Mouse (Mus musculus): ENCODE data around the gene Kdelr1. TPM values are rescaled to one million over a fixed set of nuclear protein-coding genes. Genes with fewer than 3 reads are reported as not detected.

Gene Kdelr1
- total RNA-seq (2021): 100 to 1,000 TPM; 125 to 140 TPM
- long read RNA-seq, experiment 1, transcript Kdelr1-201 (5 exons, 1,599 nt): major isoform, 23 of 31 reads
- long read RNA-seq, experiment 1, partial matches to known transcripts: 3 of 31 reads
- long read RNA-seq, experiment 1, other reads (novel, unspliced or antisense): 0 of 31 reads
- long read RNA-seq, experiment 2, transcript Kdelr1-201 (5 exons, 1,599 nt): major isoform, 14 of 22 reads
- long read RNA-seq, experiment 2, partial matches to known transcripts: 0 of 22 reads
- long read RNA-seq, experiment 2, other reads (novel, unspliced or antisense): 5 of 22 reads

- peak; percentile 89 to 94 for DNase-seq (ENCODE audit: low spot score in 2 of 2)
Measured at GRCm38 (mm10) chr7:45872624-45873023, at the start of gene Kdelr1. Gene Kdelr1 (plus strand): TSS chr7:45872772.

DNA sequence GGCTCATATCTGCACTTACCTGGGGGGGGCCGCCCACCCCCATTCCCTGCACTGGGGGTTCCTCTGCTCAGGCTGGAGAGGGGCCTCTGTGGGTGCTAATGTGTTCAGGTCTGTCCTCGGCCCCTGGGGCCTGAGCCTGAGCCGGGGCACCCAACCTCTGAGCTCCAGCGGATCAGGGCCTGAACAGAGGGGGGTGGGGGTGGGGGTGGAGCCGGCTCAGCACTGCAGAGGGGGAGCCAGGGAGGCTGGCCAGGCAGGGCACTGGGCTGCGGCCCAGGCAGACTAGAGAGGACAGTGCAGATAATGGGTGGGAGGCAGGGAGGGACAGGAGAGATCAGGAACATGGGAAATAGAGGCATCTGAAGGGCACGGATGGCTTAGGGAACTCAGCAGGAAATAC lies 48.0 kb upstream of the Kdelr1 start, which contains the start of gene Kcnj14:
Gene Kcnj14, minus strand, starts transcription at position 185 of the 400 bp plus-strand sequence.
- no peak for DNase-seq (ENCODE audit: low spot score in 2 of 2)

GRCm38 (mm10) chr7:45826631-45827030 lies 45.9 kb upstream of the Kdelr1 start:
- DNase-seq (ENCODE audit: low spot score in 2 of 2): no peak

- DNase-seq (ENCODE audit: low spot score in 2 of 2): peak; percentile 77 to 81
Measured at GRCm38 (mm10) chr7:45830427-45831127, 42.0 kb upstream of the Kdelr1 start, which contains the start of gene Grwd1. Gene Grwd1 (minus strand): TSS chr7:45830944.

- DNase-seq (ENCODE audit: low spot score in 2 of 2): no peak
Measured at GRCm38 (mm10) chr7:45831128-45831525, 41.4 kb upstream of the Kdelr1 start.

DNA sequence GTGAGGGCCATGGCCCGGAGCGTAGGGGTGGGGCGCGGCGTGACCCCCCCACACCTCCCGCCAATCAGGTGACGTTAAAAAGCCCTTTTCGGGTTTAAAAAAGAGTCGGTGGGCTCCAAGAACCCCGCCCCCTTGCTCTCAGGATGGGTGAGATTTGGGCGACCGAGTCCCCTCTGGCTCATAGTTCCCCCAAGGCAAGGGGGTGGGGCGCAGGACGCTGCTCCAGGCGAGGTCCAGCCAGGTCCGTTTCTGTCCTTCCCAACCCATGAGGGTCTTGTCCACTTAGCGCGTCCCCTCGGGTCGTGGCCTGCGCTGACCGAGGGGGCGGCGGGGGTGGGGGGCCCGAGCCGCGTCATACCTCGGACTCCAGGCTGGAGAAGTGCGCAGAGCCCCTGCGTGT lies 40.1 kb upstream of the Kdelr1 start:
- no peak for DNase-seq (ENCODE audit: low spot score in 2 of 2)

GRCm38 (mm10) chr7:45833148-45833790 lies 39.3 kb upstream of the Kdelr1 start:
- no peak for DNase-seq (ENCODE audit: low spot score in 2 of 2)

GRCm38 (mm10) chr7:45833924-45834323 lies 38.6 kb upstream of the Kdelr1 start:
- no peak for DNase-seq (ENCODE audit: low spot score in 2 of 2)

- DNase-seq (ENCODE audit: low spot score in 2 of 2): no peak
Measured at GRCm38 (mm10) chr7:45842950-45843744, 29.4 kb upstream of the Kdelr1 start.

DNA sequence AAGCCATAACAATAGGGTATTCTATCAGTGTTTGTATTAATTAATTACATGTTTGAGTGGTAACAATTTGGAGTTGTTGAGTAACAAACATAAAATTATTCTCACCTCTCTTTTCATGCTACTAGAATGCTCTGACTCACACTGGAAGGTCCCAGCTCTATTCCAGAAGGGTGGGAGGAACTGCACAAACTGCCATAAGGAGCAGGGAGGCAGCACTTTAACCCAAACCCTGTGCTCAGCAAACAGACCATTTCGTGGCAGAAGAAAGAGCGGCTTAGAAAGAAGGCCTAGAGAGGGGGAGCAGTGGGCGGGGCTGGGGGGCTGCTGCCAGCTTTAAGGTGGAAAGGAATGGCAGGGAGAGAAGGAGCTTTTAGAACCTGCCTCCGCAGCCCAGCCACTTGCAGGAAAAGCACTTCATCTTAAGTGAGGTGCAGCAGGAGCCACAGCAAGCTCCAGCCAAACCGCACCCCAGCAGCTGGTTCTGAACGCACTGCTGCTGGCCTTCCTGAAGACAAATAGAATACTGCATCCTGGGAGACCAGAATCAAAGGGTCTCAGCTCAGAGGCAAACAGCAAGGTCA lies 24.0 kb upstream of the Kdelr1 start:
- no peak for DNase-seq (ENCODE audit: low spot score in 2 of 2)

GRCm38 (mm10) chr7:45850661-45851060 lies 21.9 kb upstream of the Kdelr1 start:
- no peak for DNase-seq (ENCODE audit: low spot score in 2 of 2)

- no peak for DNase-seq (ENCODE audit: low spot score in 2 of 2)
Measured at GRCm38 (mm10) chr7:45853089-45853488, 19.5 kb upstream of the Kdelr1 start.

DNA sequence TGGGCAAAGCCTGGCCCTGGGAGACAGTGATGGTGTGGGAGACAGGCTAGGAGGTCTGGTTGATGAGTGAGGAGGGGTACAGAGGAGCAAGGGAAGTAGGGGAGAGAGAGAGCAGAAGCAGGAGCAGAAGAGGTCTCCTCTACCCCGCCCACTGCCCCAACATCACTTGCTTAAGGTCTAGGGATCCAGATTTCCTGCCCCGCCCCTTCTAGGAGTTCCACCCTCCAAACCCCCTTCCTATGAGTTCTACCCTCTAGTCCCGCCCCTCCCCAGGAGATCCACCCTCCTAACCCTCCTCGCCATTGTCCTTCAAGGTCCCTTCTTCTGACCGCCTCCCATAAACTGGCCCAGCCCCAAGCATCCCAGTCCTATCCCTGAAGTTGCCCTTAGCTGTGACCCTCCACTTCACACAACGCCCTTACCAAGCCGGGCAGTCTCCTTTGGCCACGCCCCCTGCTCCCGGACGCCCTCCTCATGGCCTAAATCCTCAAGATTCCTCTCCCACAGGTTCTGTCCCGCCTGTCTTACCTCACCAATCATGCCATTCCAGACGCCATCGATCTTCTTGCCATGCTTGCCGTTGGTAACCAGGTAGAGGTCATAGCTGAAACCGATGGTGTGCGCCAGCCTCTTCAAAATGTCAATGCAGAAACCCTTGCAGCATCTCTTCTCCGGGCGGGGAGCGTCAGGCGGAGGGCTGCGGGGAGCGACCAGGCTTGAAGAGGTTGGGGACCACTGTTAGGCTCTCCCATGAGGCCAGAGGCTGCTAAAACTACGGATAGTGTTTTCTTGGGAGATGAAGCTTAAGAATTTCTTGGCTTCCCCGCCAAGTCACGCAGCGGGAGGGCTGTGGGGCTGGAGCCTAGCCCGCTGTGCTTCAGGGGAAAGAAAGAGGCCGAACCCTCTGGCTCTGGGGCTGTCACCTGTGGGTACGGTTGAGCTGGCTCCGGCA lies 15.3 kb upstream of the Kdelr1 start:
- no peak for DNase-seq (ENCODE audit: low spot score in 2 of 2)

DNA sequence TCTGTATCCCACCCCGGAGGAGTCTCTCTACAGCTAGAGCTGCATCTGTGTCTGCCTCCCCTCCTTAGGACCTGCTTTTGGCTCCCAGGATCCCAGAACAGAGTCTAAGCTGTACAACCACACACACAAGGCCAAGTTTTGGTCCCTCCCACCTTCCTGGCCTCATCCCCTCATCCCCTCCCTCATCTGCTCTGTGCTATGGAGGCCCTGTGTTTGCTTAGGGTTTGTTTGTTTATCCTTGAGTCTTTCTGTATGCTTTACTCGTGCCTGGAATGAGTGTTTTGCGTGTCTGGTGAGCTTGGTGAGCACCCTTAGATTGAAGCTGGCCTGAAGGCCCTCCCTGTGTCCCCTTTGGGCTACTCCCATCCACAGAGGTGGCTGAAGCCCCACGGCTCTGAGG lies 13.6 kb upstream of the Kdelr1 start:
- DNase-seq (ENCODE audit: low spot score in 2 of 2): no peak

GRCm38 (mm10) chr7:45862804-45863203 lies 9.8 kb upstream of the Kdelr1 start:
- DNase-seq (ENCODE audit: low spot score in 2 of 2): no peak

GRCm38 (mm10) chr7:45864435-45864834 lies 8.1 kb upstream of the Kdelr1 start:
- DNase-seq (ENCODE audit: low spot score in 2 of 2): no peak

- DNase-seq (ENCODE audit: low spot score in 2 of 2): peak; percentile 92 to 93
Measured at GRCm38 (mm10) chr7:45865925-45866910, 6.4 kb upstream of the Kdelr1 start.

DNA sequence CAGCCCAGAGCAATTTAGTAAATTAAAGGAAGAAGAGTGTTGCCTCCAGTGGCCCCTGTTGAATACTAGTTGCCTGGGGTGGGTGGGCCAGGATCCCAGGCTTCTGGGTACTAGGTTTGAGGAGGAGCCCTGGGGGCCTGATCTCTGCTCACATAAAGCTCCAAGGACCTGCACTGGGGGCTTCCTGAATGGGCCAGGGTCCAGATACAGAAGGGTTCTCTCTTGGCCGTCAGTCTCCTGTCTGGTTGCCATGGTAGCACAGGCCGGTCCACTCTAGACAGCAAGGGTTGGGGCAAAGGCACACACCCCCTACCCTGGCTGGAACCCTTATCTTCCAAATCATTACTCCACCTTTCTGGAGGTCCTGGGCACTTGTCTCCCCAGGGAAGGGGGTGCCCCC lies 4.7 kb upstream of the Kdelr1 start:
- no peak for DNase-seq (ENCODE audit: low spot score in 2 of 2)
